ENCODE assay signal across 7 mouse cellular contexts in genomic region chr17:6317339-6317985, GRCm38 (mm10). TPM values are rescaled to one million over a fixed set of nuclear protein-coding genes. Genes with fewer than 3 reads are reported as not detected.
DNase-seq lines count a peak whose midpoint lies in the region; ATAC-seq lines count a peak whose summit lies in the region.
"Not testable (repeated sequence)": the region's sequence is repeated elsewhere in the genome, so short reads cannot be mapped to it uniquely, and the experiment has no call there.

Dynlt1a (minus strand) TSS chr17:6317500.

- peak within 1 kb of the TSS; percentile 29 for H3K4me3 ChIP-seq in embryonic facial prominence, embryonic 11.5 days (ENCODE audit: low read depth, low read length)
- H3K4me3 ChIP-seq in limb, embryonic 10.5 days, result peak within 1 kb of the TSS; percentile 50
- H3K4me3 ChIP-seq in midbrain, embryonic 12.5 days, result peak within 1 kb of the TSS; percentile 46

- H3K27me3 ChIP-seq in embryonic facial prominence, embryonic 11.5 days (ENCODE audit: control insufficient read depth, insufficient read depth, low read length); limb, embryonic 10.5 days (ENCODE audit: low read depth, poor library complexity, severe bottlenecking); midbrain, embryonic 12.5 days: not testable (repeated sequence)

- ATAC-seq in embryonic facial prominence, embryonic 11.5 days (replicated peaks; ENCODE audit: insufficient number of reproducible peaks, low FRiP score, low TSS enrichment, low read depth), result peak; percentile 85
- peak; percentile 92 for ATAC-seq in midbrain, embryonic 12.5 days (ENCODE audit: low FRiP score, low read depth)

- not testable (repeated sequence) for H3K27ac ChIP-seq in embryonic facial prominence, embryonic 11.5 days (replicated peaks; ENCODE audit: low read depth, low read length); limb, embryonic 10.5 days
- H3K27ac ChIP-seq in midbrain, embryonic 12.5 days (replicated peaks), result 0 out of 2 replicates have a peak within 1 kb of the TSS, but pooled peaks have one; percentile 46

- H3K4me1 ChIP-seq in embryonic facial prominence, embryonic 11.5 days (ENCODE audit: control insufficient read depth, insufficient read depth, low read length); limb, embryonic 10.5 days; midbrain, embryonic 12.5 days: not testable (repeated sequence)

- 9% methylated on average over 23 of the region's 23 CpGs for WGBS in embryonic facial prominence, embryonic 11.5 days
- WGBS in limb, embryonic 10.5 days, result 13% methylated on average over 23 of the region's 23 CpGs
- 10% methylated on average over 20 of the region's 23 CpGs for WGBS in midbrain, embryonic 12.5 days

- peak; percentile 99 for DNase-seq in adrenal gland, postnatal 25 days
- DNase-seq in embryonic facial prominence, embryonic 11.5 days (ENCODE audit: low spot score), result peak; percentile 91
- peak; percentile 100 for DNase-seq in heart, adult 11 months
- peak; percentile 98 for DNase-seq in kidney, adult 18-20 months
- peak; percentile 94 for DNase-seq in limb, embryonic 10.5 days (ENCODE audit: low spot score)
- DNase-seq in skeletal muscle tissue, adult 2 months (ENCODE audit: low read depth, low spot score), result peak; percentile 92

- peak within 1 kb of the TSS; percentile 44 for H3K4me2 ChIP-seq in embryonic facial prominence, embryonic 11.5 days (ENCODE audit: low read depth, low read length)
- H3K4me2 ChIP-seq in midbrain, embryonic 12.5 days (replicated peaks), result peak within 1 kb of the TSS; percentile 58

- not testable (repeated sequence) for H3K36me3 ChIP-seq in embryonic facial prominence, embryonic 11.5 days (replicated peaks; ENCODE audit: control insufficient read depth, insufficient read depth, low read depth, low read length); limb, embryonic 10.5 days; midbrain, embryonic 12.5 days

- H3K9ac ChIP-seq in embryonic facial prominence, embryonic 11.5 days (replicated peaks; ENCODE audit: low read length), result not testable (repeated sequence)
- H3K9ac ChIP-seq in midbrain, embryonic 12.5 days (replicated peaks), result peak within 1 kb of the TSS; percentile 52; the same call in 1 of the 2 replicates

- H3K9me3 ChIP-seq in embryonic facial prominence, embryonic 11.5 days (replicated peaks; ENCODE audit: control insufficient read depth, low read length); limb, embryonic 10.5 days (replicated peaks); midbrain, embryonic 12.5 days: not testable (repeated sequence)

RNA-seq across cellular contexts. Expression of gene Dynlt1a, which starts in this region (rescaled TPM):
- total RNA-seq in adrenal gland, postnatal 25 days (2021), result 4.5 and 5.5 TPM in 2 replicates
- polyA plus RNA-seq in embryonic facial prominence, embryonic 11.5 days (2014; fragmentation: Nextera tagmentation; extraction: Ambion mirVana), result 25.3 and 27.0 TPM in 2 replicates
- polyA plus RNA-seq in limb, embryonic 10.5 days (2016; fragmentation: Nextera tagmentation; extraction: Ambion mirVana), result 18.1 and 18.8 TPM in 2 replicates
- polyA plus RNA-seq in midbrain, embryonic 12.5 days (2016; fragmentation: Nextera tagmentation; extraction: Ambion mirVana), result 36.3 and 37.4 TPM in 2 replicates
